Mouse (Mus musculus) kidney, adult 2 months (tissue): ENCODE data around the gene Casc3.

ENCODE experiments used
- CTCF ChIP-seq: fragments of 200-500 bp; conservative IDR thresholded peaks from 2 replicates; pipeline ENCODE4 v1.5.1; 2011; ENCODE audit warnings: low read depth, mild to moderate bottlenecking, control low read depth, low read length, moderate library complexity, mixed read lengths; ENCODE audit not compliant: insufficient read depth, insufficient read length
- POLR2A ChIP-seq: fragments of 200-500 bp; IDR thresholded peaks from one replicate; pipeline ENCODE4 v1.6.1; 2011; ENCODE audit warnings: low read depth, low read length, control low read depth

- TF ChIP-seq CTCF (no peak), POLR2A (no peak)
Observed at GRCm38 (mm10) chr11:98837917-98838316, 33.2 kb downstream of the Casc3 start.
